Mouse (Mus musculus) layer of hippocampus, postnatal 10 days (tissue): ENCODE measurements around the gene Rbm38. TPM values are rescaled to one million over a fixed set of nuclear protein-coding genes. Genes with fewer than 3 reads are reported as not detected.
A peak's percentile ranks its signal among the peaks of the same experiment; 100 is the strongest.

ENCODE experiments used
- DNase-seq, 2 experiments: peaks; one replicate each; pipeline ENCODE4 v3.0.0; 2021; ENCODE audit warnings: low spot score in 2 of 2
- total RNA-seq, 2 experiments: library from RNA; stranded (reverse); gene quantifications; 2 replicates each; pipeline ENCODE4 v1.2.3; 2021

Gene Rbm38
- total RNA-seq, 2 experiments from 2014 or later: 4.4 to 6.3 TPM

GRCm38 (mm10) chr2:173014741-173015287, 5.5 kb upstream of the Rbm38 start:
- no peak for DNase-seq

- DNase-seq: peak in 1 of 2 experiments; percentile 8
These were observed 2.4 kb upstream of the Rbm38 start for GRCm38 (mm10) chr2:173017940-173018339.

DNA sequence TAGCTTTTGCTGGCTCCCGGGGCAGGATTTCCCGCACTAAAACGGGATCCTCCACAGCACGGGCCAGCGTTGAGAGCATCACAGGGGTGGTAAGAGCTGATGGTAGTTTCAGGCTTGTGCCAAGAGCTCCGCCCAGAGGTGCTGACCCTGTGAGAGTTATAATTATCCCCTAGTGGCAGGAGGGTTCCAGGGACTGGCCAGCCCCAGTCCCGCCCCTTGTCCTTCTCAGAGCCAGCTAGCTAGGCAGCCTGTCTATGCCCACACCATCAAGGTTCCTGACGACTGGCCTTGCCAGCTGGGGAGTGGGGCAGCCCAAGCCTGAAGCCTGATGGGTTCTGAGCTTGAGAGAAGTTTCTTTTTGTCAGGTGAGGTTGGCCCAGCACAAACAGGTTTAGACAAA, 1.7 kb upstream of the Rbm38 start:
- peak in 1 of 2 experiments; percentile 13 for DNase-seq

GRCm38 (mm10) chr2:173019322-173019721, 976 bp upstream of the Rbm38 start:
- DNase-seq: no peak

GRCm38 (mm10) chr2:173019790-173020189, 508 bp upstream of the Rbm38 start:
- DNase-seq: peak; percentile 78 to 85

DNA sequence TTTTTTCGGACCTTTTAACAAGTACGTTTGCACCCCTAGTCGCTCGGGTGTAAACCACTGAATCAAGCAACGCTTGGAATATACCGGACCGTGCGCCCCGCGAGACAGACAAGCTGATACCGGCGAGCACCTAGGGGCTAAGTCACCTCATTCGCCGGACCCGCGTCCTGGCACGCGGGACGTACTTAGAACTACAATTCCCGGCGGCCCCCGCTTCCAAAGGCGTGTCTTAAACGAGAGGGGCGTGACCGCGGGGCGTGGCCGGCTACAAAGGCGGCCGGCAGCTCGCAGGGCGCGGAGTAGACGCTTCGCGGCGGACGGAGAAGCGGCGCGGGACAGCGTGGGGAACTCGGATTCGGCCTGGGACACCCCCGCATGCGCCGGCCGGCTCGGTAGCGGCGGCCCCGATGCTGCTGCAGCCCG, 1.3 kb downstream of the Rbm38 start:
- DNase-seq: peak; percentile 92 to 94

GRCm38 (mm10) chr2:173022056-173022681, 1.9 kb downstream of the Rbm38 start:
- DNase-seq: no peak

DNA sequence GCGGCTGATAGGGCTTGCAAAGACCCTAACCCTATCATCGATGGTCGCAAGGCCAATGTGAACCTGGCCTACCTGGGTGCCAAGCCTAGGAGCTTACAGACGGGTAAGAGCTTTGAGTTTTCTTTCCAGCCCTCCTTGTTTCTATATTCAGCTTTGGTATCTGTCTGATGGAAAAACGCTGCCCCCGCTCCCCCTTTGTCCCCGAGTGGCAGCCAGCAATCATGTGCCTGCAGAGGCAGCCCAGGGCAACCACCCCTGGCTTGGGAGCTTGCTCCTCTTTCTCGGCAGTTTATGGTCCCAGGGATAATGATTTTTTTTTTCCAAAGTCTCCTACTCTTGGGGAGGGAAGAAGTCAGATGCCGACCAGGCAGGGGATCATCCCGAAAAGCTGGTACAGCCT, 2.5 kb downstream of the Rbm38 start:
- no peak for DNase-seq

DNA sequence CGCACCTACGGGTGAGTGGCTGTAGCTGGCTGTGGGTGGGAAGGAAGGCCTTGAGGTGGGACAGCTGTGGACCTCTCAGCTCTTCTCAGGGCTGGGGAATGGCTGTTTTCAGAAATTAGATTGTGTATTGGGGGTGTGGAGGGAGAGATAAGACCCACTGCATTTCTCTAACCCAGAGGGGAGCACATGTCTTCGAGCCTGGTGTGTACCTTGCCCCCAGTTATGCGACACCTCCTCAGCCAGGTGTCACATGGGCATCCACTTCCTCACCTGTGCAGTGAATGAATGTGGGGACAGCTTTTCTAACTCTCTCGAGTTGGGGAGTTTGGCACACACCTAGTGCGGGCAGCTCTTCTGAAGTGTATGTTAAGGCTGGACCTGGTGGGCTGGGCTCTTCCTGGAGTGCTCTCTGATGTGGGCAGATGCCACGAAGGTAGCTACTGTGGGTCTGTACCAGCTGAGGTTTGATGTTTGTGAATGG, 3.1 kb downstream of the Rbm38 start:
- peak in 1 of 2 experiments; percentile 10 for DNase-seq

DNA sequence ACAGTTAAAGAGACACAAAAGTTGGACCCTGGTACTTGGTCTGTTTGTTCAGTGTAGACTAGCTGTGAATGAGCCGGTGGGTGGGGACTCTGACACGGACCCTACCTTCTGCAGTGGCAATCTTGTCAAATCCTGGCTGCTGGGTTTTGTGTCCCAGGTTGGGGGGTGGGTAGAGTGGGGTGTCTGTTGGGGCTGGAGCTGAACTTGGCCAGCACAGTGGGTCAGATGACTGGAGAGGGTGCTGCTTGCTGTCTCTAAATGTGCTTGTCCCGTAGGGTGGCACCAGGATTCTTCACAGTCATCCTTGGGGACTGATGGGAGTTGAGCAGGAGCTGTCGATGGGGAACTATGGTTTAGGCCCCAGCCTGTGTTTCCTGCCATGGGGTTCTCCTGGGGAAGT, 3.7 kb downstream of the Rbm38 start:
- peak in 1 of 2 experiments; percentile 10 for DNase-seq

DNA sequence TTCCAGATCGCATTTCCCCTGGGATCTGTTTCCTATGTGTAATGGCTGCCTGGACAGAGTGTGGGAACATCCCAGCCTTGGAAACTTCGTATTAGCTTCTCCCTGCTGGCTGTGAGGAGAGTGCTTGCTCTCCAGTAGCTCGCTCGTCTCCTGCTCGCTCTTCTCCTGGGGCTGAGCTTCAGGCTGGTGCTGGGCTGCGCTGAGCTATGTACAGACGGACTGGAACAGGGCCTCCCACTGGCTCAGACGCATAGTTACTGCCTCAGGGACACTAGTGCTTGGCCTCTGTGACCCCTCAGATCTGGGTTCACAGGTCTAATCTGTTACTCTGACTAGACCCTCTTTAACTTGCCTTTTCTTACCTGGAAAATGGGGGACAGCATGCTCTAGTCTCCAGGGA, 4.1 kb downstream of the Rbm38 start:
- DNase-seq: peak in 1 of 2 experiments; percentile 13

DNA sequence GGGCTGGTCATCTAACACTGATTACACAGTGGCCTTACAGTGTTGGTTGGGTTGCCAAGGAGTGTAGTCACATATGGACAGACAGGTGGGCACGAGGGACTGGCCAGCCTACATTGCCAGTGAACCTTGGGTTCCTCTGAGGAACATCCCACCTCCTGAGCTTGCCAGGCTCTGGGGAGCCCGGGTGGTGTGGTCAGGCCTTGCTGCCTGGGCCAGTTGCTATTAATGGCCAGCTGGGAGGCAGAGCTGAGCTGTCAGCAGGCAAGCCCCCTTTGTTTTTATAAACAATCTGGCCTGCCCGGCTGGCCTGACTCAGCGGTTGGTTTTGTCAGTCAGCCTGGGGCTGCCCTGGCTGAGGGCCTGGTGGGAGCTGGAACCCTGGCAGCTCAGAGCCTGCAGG, 4.6 kb downstream of the Rbm38 start:
- DNase-seq: peak; percentile 28 to 47

DNA sequence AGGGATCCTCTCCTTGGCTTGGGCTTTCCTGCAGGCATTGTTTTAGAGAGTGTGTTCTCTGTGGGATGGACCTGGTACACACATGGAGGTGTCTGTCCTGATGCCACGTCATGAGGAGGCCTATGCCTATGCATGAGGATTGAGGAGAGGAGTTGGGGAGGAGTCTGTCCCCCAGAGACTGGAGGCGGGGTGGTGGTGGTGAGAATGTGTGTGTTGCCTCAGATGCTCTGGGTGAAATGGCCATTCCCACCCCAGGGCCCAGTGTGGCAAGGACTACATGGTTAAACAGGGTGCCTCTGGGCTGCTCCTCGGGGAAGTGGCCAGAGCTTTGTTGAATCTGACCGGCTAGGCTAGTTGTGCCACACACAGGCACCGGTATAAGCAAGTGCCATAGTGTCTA, 6.0 kb downstream of the Rbm38 start:
- DNase-seq: peak in 1 of 2 experiments; percentile 10

GRCm38 (mm10) chr2:173026688-173027131, 6.4 kb downstream of the Rbm38 start:
- no peak for DNase-seq

DNA sequence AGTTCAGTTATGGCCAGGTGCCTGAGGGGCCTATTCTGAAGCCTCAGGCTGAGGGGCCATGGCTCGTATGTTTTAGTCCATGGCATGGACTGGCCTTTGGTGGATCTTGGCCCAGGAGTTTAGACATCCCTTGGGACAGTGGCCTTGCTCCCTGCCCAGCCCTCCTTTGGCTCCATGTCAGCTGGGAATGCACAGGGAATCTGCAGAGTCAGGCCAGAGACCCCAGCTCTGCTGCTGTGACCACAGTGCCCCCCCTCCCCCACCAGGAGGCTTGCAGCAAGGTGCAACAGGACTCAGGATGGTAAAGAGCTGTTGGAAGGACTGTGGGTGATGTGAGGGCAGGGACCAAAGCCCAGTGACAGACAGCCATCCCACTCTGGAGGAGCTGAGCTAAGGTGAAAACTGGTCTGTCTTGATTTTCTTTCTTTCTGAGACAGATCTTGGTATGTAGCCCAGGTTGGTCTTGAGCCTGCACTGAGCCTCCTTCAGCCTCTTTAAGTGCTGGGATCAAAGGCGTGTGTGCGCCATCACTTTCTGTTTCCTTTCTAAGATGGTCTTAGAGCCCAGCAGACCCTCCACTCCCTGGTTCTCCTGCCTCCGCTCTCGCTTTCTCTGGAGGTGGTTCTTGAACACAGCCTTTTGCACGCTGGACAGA, 7.0 kb downstream of the Rbm38 start:
- DNase-seq: peak in 1 of 2 experiments; percentile 12

DNA sequence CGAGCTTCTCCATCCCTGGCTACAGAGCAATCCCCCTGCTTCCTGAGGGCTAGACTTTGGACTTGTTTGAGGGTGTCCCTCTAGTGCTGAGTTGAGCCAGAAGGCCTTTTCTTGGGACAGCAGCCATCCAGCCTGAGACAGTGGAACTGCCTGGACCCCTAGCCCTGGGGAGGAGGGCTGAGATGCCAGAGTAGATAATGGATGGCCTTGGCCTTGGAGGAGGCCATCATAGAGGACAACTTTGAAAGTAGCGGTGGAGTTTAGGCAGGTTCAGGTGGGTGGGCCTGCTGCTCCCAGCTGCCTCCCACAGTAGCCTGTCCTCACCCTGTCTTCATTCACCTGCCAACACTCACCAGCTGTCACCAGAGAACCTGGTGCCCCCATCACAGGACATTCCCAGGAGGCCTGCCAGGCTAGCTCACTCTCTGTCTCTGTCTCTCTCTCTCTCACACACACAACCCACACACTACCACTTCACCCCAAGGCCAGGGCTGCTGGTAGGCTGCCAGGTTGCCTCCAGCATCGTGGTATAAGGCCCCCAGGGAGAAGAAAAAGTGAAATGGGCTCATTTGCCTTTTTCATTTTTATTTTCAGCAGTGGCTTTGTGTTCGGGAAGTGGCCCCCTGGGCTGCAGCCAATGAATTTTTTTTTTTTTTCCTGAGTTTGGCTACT, 7.7 kb downstream of the Rbm38 start:
- DNase-seq: no peak

GRCm38 (mm10) chr2:173028508-173029031, 8.3 kb downstream of the Rbm38 start:
- no peak for DNase-seq

GRCm38 (mm10) chr2:173030591-173031338, 10.5 kb downstream of the Rbm38 start:
- DNase-seq: peak in 1 of 2 experiments; percentile 8

- no peak for DNase-seq
These were observed 13.2 kb downstream of the Rbm38 start for GRCm38 (mm10) chr2:173033531-173033930.

- no peak for DNase-seq
These were observed 14.7 kb downstream of the Rbm38 start for GRCm38 (mm10) chr2:173034998-173035397.

- no peak for DNase-seq
These were observed 15.4 kb downstream of the Rbm38 start for GRCm38 (mm10) chr2:173035653-173036052.
